Mouse (Mus musculus) gastrocnemius, postnatal 36 days (tissue): Measurements from ENCODE around the gene Cdh19. TPM values are rescaled to one million over a fixed set of nuclear protein-coding genes. Genes with fewer than 3 reads are reported as not detected.

Source experiments
- DNase-seq, 2 experiments: peaks; one replicate each; pipeline ENCODE4 v3.0.0; 2022
- intact Hi-C: fragments of 180-260 bp; cut with DNase I; formaldehyde crosslinking; loops from one replicate; pipeline ENCODE4 v1.15.1; 2025
- long read RNA-seq, 2 experiments: library from polyadenylated mRNA; stranded (forward); transcript quantifications; one replicate each; pipeline ENCODE4 v2.0.0; 2021
- total RNA-seq, 2 experiments: library from RNA; stranded (reverse); gene quantifications; 2 replicates each; pipeline ENCODE4 v1.2.3; 2021

Cdh19 gene
- 1 to 10 TPM in 1 of 2 experiments, under 1 TPM in 1; 0.74 to 1.3 TPM for total RNA-seq
- long read RNA-seq, experiment 1, result 0 reads
- long read RNA-seq, experiment 2, result 0 reads

- intact Hi-C loops, result no loop called here
- no peak for DNase-seq
Measured at GRCm38 (mm10) chr1:110977484-110977883, at the start of gene Cdh19. TSS of gene Cdh19 (minus strand) at chr1:110977584.

DNA sequence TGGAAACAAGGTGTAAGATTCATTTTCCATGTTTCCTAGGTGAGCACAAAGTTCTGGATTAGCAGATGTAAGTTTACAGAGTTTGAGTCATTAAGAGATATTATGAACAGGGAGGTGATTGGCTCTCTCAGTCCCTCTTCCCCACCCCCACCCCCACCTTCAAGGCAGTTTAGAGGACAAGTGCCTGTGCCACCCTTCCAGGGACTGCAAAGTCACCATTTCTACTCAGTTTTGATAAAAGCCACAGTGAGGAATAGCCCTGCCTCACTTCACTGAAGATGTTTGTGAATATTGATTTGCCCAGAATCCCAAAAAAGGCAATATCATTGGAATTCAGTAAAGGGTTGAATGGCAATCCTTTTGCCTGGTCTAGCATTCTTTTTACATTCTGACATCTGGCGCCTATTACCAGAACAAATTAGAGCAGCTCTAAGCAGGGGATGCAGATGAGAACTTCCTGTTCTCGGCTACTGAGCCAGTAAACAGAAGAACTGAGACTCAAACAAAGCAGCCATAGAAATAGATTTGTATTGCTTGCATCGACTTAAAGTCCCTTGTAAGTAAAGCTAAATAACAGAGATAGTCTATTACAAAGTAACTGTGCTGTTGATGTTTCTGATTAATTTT, 43.2 kb upstream of the Cdh19 start:
- intact Hi-C loops, result no loop called here

GRCm38 (mm10) chr1:111017640-111018039, 40.3 kb upstream of the Cdh19 start:
- intact Hi-C loops, result no loop called here
- DNase-seq, result no peak

More for the DNA sequence above, 43.2 kb upstream of the Cdh19 start:
- DNase-seq, result no peak

GRCm38 (mm10) chr1:110989824-110990223, 12.4 kb upstream of the Cdh19 start:
- DNase-seq, result no peak
- intact Hi-C loops, result no loop called here

DNA sequence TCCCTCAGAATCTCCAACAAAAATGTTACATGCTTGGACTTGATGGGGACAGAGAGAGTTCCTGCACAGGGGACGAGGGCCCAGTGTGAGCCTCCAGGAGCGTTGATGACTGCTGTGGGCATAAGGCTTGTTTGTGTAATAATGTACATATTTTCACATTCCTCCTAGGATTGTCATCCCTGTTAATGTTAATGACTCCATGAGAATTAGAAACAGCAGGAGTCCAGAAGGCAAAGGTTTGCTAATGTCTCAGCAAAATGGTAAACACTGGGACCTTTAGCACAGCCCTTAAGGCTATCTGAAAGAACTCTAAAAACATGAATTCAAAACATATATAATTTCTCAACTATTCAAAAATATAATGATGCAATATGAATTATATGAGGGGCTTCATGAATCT, 8.2 kb downstream of the Cdh19 start:
- intact Hi-C loops, result no loop called here
- DNase-seq, result no peak

DNA sequence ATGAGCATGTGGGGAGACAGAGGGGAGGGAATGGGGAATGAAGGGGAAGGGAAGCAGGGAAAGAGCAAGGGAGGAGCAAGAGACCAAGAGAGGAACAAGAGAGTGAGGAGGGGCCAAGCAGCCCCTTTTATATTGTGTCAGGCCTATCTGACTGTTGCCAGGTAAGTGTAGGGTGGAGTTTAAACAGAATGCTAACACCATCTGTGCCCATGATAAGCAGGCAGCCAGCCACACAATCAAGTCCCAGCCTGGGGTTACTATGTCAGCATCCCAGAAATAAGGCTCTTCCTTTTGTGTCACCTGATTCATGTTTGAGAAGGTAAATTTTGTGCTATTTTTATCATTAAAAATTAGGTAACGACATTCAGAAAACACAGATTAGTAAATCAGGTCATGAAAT, 67.6 kb downstream of the Cdh19 start:
- intact Hi-C loops, result no loop called here
- no peak for DNase-seq

DNA sequence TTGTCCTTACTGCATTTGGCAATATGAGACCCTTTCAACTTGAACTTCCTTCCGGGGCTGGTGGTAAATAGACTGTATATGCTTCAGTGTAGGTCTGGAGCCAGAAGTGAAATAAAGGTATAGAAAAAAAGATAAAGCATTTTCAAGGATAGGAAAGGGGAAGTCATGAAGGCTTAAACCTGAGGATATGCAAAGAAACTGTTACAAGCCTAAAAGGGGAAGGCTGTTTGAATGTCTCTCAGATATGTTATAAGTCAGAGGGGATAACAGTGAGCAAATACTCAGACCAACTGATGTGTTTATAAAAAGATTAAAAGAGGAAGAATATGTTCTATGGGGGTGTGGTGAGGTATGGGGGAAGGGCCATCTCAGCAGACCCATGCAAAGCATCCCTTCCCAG, 68.2 kb downstream of the Cdh19 start:
- intact Hi-C loops, result no loop called here
- DNase-seq, result no peak

GRCm38 (mm10) chr1:110904266-110904665, 73.1 kb downstream of the Cdh19 start:
- no peak for DNase-seq
- intact Hi-C loops, result no loop called here
